Mouse (Mus musculus) embryo, embryonic 9.5 days (tissue): ENCODE data around the gene Ccdc162.

Source experiments
- DNase-seq: peaks from one replicate; pipeline ENCODE4 v3.0.0-alpha.2; 2017; ENCODE audit errors: extremely low spot score

Ccdc162 gene

DNA sequence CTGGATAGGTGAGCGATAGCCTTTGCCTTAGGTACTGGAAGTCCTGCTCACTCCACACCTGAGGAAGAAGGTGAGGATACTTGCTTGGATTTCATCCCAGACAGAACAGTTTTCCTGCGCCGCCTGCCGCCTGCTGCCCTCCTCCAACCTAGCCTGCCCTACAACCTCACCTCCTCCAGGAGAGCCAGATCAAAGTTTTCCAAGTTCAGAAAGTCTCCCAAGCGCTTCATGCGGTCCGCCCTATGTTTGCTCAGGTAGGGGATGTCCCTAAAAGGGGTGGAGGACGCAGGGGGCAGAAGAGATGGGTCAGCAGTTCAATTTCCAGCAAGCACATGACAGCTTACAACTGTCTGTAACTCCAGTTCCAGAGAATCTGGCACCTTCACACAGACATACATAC, 227.1 kb downstream of the Ccdc162 start:
- no peak for DNase-seq

DNA sequence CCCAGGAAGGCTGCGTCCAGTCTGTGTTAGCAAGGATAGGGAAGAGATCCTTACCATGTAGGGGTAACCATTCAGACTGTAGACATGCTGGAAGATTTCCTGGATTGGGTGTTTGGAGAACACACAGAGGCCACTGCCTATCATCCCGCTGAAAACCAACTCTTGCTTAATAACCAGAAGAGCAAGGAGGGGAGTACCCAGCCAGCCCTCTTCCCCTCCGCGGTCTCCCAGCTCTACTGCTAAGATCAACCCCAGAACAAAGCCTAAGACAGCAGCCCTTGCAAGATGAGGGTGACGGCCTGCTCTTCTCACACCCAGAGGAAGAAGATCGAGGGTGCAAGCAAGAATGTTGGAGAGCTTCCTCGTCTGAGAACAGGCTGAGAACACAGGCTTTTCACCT, 227.6 kb downstream of the Ccdc162 start:
- DNase-seq = no peak
